Mouse (Mus musculus) midbrain, embryonic 13.5 days (tissue): ENCODE results near the gene Sptb. TPM values are rescaled to one million over a fixed set of nuclear protein-coding genes. Genes with fewer than 3 reads are reported as not detected.

ENCODE experiments used
- ATAC-seq: fragments of 200-750 bp; cut with Nextera tagmentation; 2 replicates; pipeline ENCODE4 v1.8.0; 2017; ENCODE audit warnings: mild to moderate bottlenecking, moderate TSS enrichment, moderate library complexity
- H3K27ac ChIP-seq: fragments of 300-500 bp; sonication (generic); 2 replicates; pipeline ENCODE4 v1.5.1; 2015; ENCODE audit warnings: inconsistent platforms, mild to moderate bottlenecking, moderate library complexity
- H3K27me3 ChIP-seq: fragments of 300-500 bp; sonication (generic); 2 replicates; pipeline ENCODE4 v1.6.1; 2015; ENCODE audit warnings: mild to moderate bottlenecking, inconsistent platforms
- H3K36me3 ChIP-seq: fragments of 300-500 bp; sonication (generic); 2 replicates; pipeline ENCODE4 v1.6.1; 2015; ENCODE audit warnings: mild to moderate bottlenecking, inconsistent platforms
- H3K4me1 ChIP-seq: fragments of 300-500 bp; sonication (generic); replicated peaks from 2 replicates; pipeline ENCODE4 v1.6.1; 2015; ENCODE audit warnings: inconsistent platforms
- H3K4me2 ChIP-seq: fragments of 300-500 bp; sonication (generic); replicated peaks from 2 replicates; pipeline ENCODE4 v1.6.1; 2015; ENCODE audit warnings: moderate library complexity, mild to moderate bottlenecking, inconsistent platforms
- H3K4me3 ChIP-seq: fragments of 300-500 bp; sonication (generic); replicated peaks from 2 replicates; pipeline ENCODE4 v1.5.1; 2015; ENCODE audit warnings: mild to moderate bottlenecking, inconsistent platforms
- H3K9ac ChIP-seq: fragments of 300-500 bp; sonication (generic); replicated peaks from 2 replicates; pipeline ENCODE4 v1.6.1; 2015; ENCODE audit warnings: mild to moderate bottlenecking, inconsistent platforms
- H3K9me3 ChIP-seq: fragments of 300-500 bp; sonication (generic); 2 replicates; pipeline ENCODE4 v1.6.1; 2016; ENCODE audit warnings: mild to moderate bottlenecking, inconsistent platforms
- WGBS: fragments of 180-500 bp; shearing (Covaris S2); methylation state at CpG from one replicate; pipeline ENCODE4 v1.1.7; 2015; 5-methylcytosine and 5-hydroxymethylcytosine counted together
- polyA plus RNA-seq: library from polyadenylated mRNA; unstranded; fragments of >200 nt; fragmentation: Nextera tagmentation; extraction: Ambion mirVana; gene quantifications from 2 replicates; pipeline ENCODE4 v1.2.1, GENCODE M21; 2015

Gene Sptb
- 1.1 TPM in 2 replicates for polyA plus RNA-seq

- peak within 1 kb of the TSS; percentile 76 for H3K9ac ChIP-seq
- peak; percentile 86 for ATAC-seq
- peaks cover 62% of the 10 kb centered on the region for H3K27me3 ChIP-seq
- under 1% methylated on average over 40 of the region's 40 CpGs for whole genome bisulfite sequencing
- H3K27ac ChIP-seq, result no peak within 1 kb of the TSS
- peak within 1 kb of the TSS; percentile 75 for H3K4me3 ChIP-seq
- H3K36me3 ChIP-seq, result no peaks in the 10 kb centered on the region
- peak within 1 kb of the TSS; percentile 100 for H3K4me2 ChIP-seq
- H3K9me3 ChIP-seq, result no peaks in the 10 kb centered on the region
- H3K4me1 ChIP-seq, result peaks cover 14% of the 10 kb centered on the region
Observed at GRCm38 (mm10) chr12:76710351-76711100, at the start of gene Sptb. TSS of gene Sptb (minus strand) at chr12:76710547.

GRCm38 (mm10) chr12:76752652-76753318 lies 42.4 kb upstream of the Sptb start:
- no peak overlapping the region for H3K27ac ChIP-seq
- 44% methylated on average over 14 of the region's 14 CpGs for WGBS

GRCm38 (mm10) chr12:76750866-76751459 lies 40.6 kb upstream of the Sptb start:
- ATAC-seq, result no peak
- Histone ChIP-seq H3K36me3 (no peaks in the 10 kb centered on the region), H3K4me1 (no peaks in the 10 kb centered on the region), H3K27ac (no peak overlapping the region), H3K9ac (no peak overlapping the region), H3K27me3 (no peaks in the 10 kb centered on the region), H3K9me3 (no peaks in the 10 kb centered on the region), H3K4me3 (no peak overlapping the region), H3K4me2 (no peak overlapping the region)
- 83% methylated on average over 16 of the region's 16 CpGs for WGBS

More at GRCm38 (mm10) chr12:76752652-76753318, 42.4 kb upstream of the Sptb start:
- Histone ChIP-seq H3K27me3 (no peaks in the 10 kb centered on the region), H3K36me3 (no peaks in the 10 kb centered on the region), H3K4me1 (no peaks in the 10 kb centered on the region), H3K9me3 (no peaks in the 10 kb centered on the region), H3K4me3 (no peak overlapping the region), H3K9ac (no peak overlapping the region), H3K4me2 (no peak overlapping the region)
- ATAC-seq, result no peak

GRCm38 (mm10) chr12:76727955-76728354 lies 17.6 kb upstream of the Sptb start:
- 92% methylated on average over 4 of the region's 4 CpGs for WGBS

GRCm38 (mm10) chr12:76722026-76722425 lies 11.7 kb upstream of the Sptb start:
- Histone ChIP-seq H3K27me3 (no peaks in the 10 kb centered on the region), H3K27ac (no peak overlapping the region), H3K9me3 (no peaks in the 10 kb centered on the region), H3K4me3 (no peak overlapping the region), H3K4me2 (no peak overlapping the region), H3K4me1 (no peaks in the 10 kb centered on the region), H3K36me3 (no peaks in the 10 kb centered on the region), H3K9ac (no peak overlapping the region)
- 83% methylated on average over 3 of the region's 3 CpGs for whole genome bisulfite sequencing
- no peak for ATAC-seq

More at GRCm38 (mm10) chr12:76727955-76728354, 17.6 kb upstream of the Sptb start:
- H3K4me1 ChIP-seq, result no peaks in the 10 kb centered on the region
- no peaks in the 10 kb centered on the region for H3K27me3 ChIP-seq
- H3K4me2 ChIP-seq, result no peak overlapping the region
- H3K9ac ChIP-seq, result no peak overlapping the region
- no peak for ATAC-seq
- H3K4me3 ChIP-seq, result no peak overlapping the region
- H3K36me3 ChIP-seq, result no peaks in the 10 kb centered on the region
- H3K27ac ChIP-seq, result no peak overlapping the region
- 0 out of 2 replicates have a peak, but pooled peaks cover 5% of the 10 kb centered on the region for H3K9me3 ChIP-seq

GRCm38 (mm10) chr12:76720572-76720971 lies 10.2 kb upstream of the Sptb start:
- H3K4me3 ChIP-seq, result no peak overlapping the region
- H3K9ac ChIP-seq, result no peak overlapping the region
- no peaks in the 10 kb centered on the region for H3K36me3 ChIP-seq
- H3K9me3 ChIP-seq, result no peaks in the 10 kb centered on the region
- H3K27ac ChIP-seq, result no peak overlapping the region
- H3K27me3 ChIP-seq, result no peaks in the 10 kb centered on the region
- H3K4me2 ChIP-seq, result no peak overlapping the region
- no peaks in the 10 kb centered on the region for H3K4me1 ChIP-seq
- ATAC-seq, result no peak

GRCm38 (mm10) chr12:76718384-76718783 lies 8.0 kb upstream of the Sptb start:
- Histone ChIP-seq H3K27ac (no peak overlapping the region), H3K4me3 (no peak overlapping the region), H3K27me3 (peaks cover 8% of the 10 kb centered on the region; the same call in 1 of the 2 replicates), H3K4me1 (no peaks in the 10 kb centered on the region), H3K4me2 (no peak overlapping the region), H3K9ac (no peak overlapping the region), H3K36me3 (no peaks in the 10 kb centered on the region), H3K9me3 (no peaks in the 10 kb centered on the region)
- ATAC-seq, result no peak
- 84% methylated on average over 4 of the region's 4 CpGs for WGBS

GRCm38 (mm10) chr12:76709795-76710350 lies 474 bp downstream of the Sptb start:
- ATAC-seq, result peak; percentile 76
- H3K4me2 ChIP-seq, result peak overlapping the region; percentile 100
- WGBS, result under 1% methylated on average over 37 of the region's 55 CpGs
- H3K9ac ChIP-seq, result peak overlapping the region; percentile 76
- peaks cover 62% of the 10 kb centered on the region for H3K27me3 ChIP-seq
- peak overlapping the region; percentile 75 for H3K4me3 ChIP-seq
- H3K9me3 ChIP-seq, result no peaks in the 10 kb centered on the region
- no peaks in the 10 kb centered on the region for H3K36me3 ChIP-seq
- H3K27ac ChIP-seq, result no peak overlapping the region
- H3K4me1 ChIP-seq, result peaks cover 19% of the 10 kb centered on the region

- no peak overlapping the region for H3K27ac ChIP-seq
- WGBS, result 4% methylated on average over 30 of the region's 34 CpGs
- H3K36me3 ChIP-seq, result no peaks in the 10 kb centered on the region
- H3K4me2 ChIP-seq, result peak overlapping the region; percentile 100
- H3K27me3 ChIP-seq, result peaks cover 61% of the 10 kb centered on the region
- peak; percentile 63 for ATAC-seq
- H3K9ac ChIP-seq, result peak overlapping the region; percentile 76
- H3K4me1 ChIP-seq, result peaks cover 19% of the 10 kb centered on the region
- H3K9me3 ChIP-seq, result no peaks in the 10 kb centered on the region
- H3K4me3 ChIP-seq, result peak overlapping the region; percentile 75
Observed at GRCm38 (mm10) chr12:76708956-76709794, 1.2 kb downstream of the Sptb start.

GRCm38 (mm10) chr12:76708181-76708580 lies 2.2 kb downstream of the Sptb start:
- no peak for ATAC-seq
- Histone ChIP-seq H3K4me2 (no peak overlapping the region), H3K36me3 (no peaks in the 10 kb centered on the region), H3K27ac (no peak overlapping the region), H3K4me1 (peaks cover 19% of the 10 kb centered on the region), H3K27me3 (peaks cover 53% of the 10 kb centered on the region), H3K4me3 (no peak overlapping the region), H3K9ac (no peak overlapping the region), H3K9me3 (no peaks in the 10 kb centered on the region)
- WGBS, result 77% methylated on average over 3 of the region's 3 CpGs

GRCm38 (mm10) chr12:76696380-76696935 lies 13.9 kb downstream of the Sptb start:
- 89% methylated on average over 13 of the region's 13 CpGs for WGBS
- Histone ChIP-seq H3K27me3 (0 out of 2 replicates have a peak, but pooled peaks cover 2% of the 10 kb centered on the region), H3K4me2 (no peak overlapping the region), H3K27ac (no peak overlapping the region), H3K9ac (no peak overlapping the region), H3K36me3 (no peaks in the 10 kb centered on the region), H3K4me1 (peaks cover 11% of the 10 kb centered on the region), H3K4me3 (no peak overlapping the region), H3K9me3 (no peaks in the 10 kb centered on the region)
- ATAC-seq, result no peak
